Mouse (Mus musculus) gastrocnemius, adult 2 months (tissue): ENCODE measurements around the gene Abr. TPM values are rescaled to one million over a fixed set of nuclear protein-coding genes. Genes with fewer than 3 reads are reported as not detected.

Experiments used
- DNase-seq: peaks from one replicate; pipeline ENCODE4 v3.0.0; 2022
- H3K27ac ChIP-seq: fragments of 200-600 bp; 2 replicates; pipeline ENCODE4 v1.8.1; 2022; ENCODE audit warnings: mild to moderate bottlenecking
- H3K4me3 ChIP-seq: fragments of 200-600 bp; 2 replicates; pipeline ENCODE4 v1.8.1; 2022; ENCODE audit warnings: mild to moderate bottlenecking, moderate library complexity
- CTCF ChIP-seq: fragments of 200-600 bp; IDR thresholded peaks from 2 replicates; pipeline ENCODE4 v1.8.1; 2022; ENCODE audit warnings: antibody characterized with exemption, mild to moderate bottlenecking, moderate library complexity
- intact Hi-C: fragments of 180-260 bp; cut with DNase I; formaldehyde crosslinking; loops from one replicate; pipeline ENCODE4 v1.15.1; 2025
- total RNA-seq, 2 experiments: library from RNA; stranded (reverse); gene quantifications; 2 replicates each; pipeline ENCODE4 v1.2.3; 2021

Abr gene
- total RNA-seq, 2 experiments from 2014 or later: 10.2 to 19.2 TPM

- DNase-seq: peak; percentile 83
- intact Hi-C loops: no loop called here
- Histone ChIP-seq H3K4me3 (peak overlapping the region; percentile 76), H3K27ac (peak overlapping the region; percentile 83)
- peak; percentile 11; the same call in 1 of the 2 replicates for TF ChIP-seq CTCF
Observed at GRCm38 (mm10) chr11:76436864-76437437, 185.2 kb downstream of the Abr start.

GRCm38 (mm10) chr11:76436009-76436408 lies 186.1 kb downstream of the Abr start:
- peak; percentile 78 for DNase-seq
- intact Hi-C loops: no loop called here
- TF ChIP-seq CTCF: no peak
- H3K4me3 ChIP-seq: peak overlapping the region; percentile 76
- peak overlapping the region; percentile 66 for H3K27ac ChIP-seq

GRCm38 (mm10) chr11:76429966-76430631 lies 192.0 kb downstream of the Abr start:
- H3K27ac ChIP-seq: peak overlapping the region; percentile 60

GRCm38 (mm10) chr11:76429556-76429955 lies 192.6 kb downstream of the Abr start:
- Histone ChIP-seq H3K4me3 (no peak overlapping the region), H3K27ac (peak overlapping the region; percentile 60)
- peak; percentile 64 for DNase-seq
- intact Hi-C loops: no loop called here
- TF ChIP-seq CTCF: no peak

More at GRCm38 (mm10) chr11:76429966-76430631, 192.0 kb downstream of the Abr start:
- DNase-seq: no peak
- intact Hi-C loops: no loop called here
- no peak overlapping the region for H3K4me3 ChIP-seq
- no peak for TF ChIP-seq CTCF

GRCm38 (mm10) chr11:76429046-76429445 lies 193.1 kb downstream of the Abr start:
- TF ChIP-seq CTCF: peak; percentile 31; the same call in 1 of the 2 replicates
- no peak for DNase-seq
- intact Hi-C loops: no loop called here
- H3K27ac ChIP-seq: peak overlapping the region; percentile 60
- no peak overlapping the region for H3K4me3 ChIP-seq

- peak overlapping the region; percentile 60 for H3K27ac ChIP-seq
- peak; percentile 54 for DNase-seq
- intact Hi-C loops: no loop called here
- H3K4me3 ChIP-seq: no peak overlapping the region
- TF ChIP-seq CTCF: no peak
Observed at GRCm38 (mm10) chr11:76427781-76428180, 194.3 kb downstream of the Abr start.

- TF ChIP-seq CTCF: no peak
- intact Hi-C loops: no loop called here
Observed at GRCm38 (mm10) chr11:76425749-76426148, 196.4 kb downstream of the Abr start.

GRCm38 (mm10) chr11:76420896-76421295 lies 201.2 kb downstream of the Abr start:
- no peak; the same call in 1 of the 2 replicates for TF ChIP-seq CTCF
- peak; percentile 72 for DNase-seq
- Histone ChIP-seq H3K4me3 (no peak overlapping the region), H3K27ac (no peak overlapping the region)
- intact Hi-C loops: no loop called here

More at GRCm38 (mm10) chr11:76425749-76426148, 196.4 kb downstream of the Abr start:
- Histone ChIP-seq H3K4me3 (no peak overlapping the region), H3K27ac (no peak overlapping the region)
- DNase-seq: no peak

GRCm38 (mm10) chr11:76419179-76419578 lies 202.9 kb downstream of the Abr start:
- Histone ChIP-seq H3K4me3 (no peak overlapping the region), H3K27ac (no peak overlapping the region)
- peak; percentile 60 for TF ChIP-seq CTCF
- DNase-seq: peak; percentile 41
- intact Hi-C loops: loop anchor here (2.0 to 10.0 kb wide), 2 partner anchors 36 to 644 kb away; no protein-coding TSS in a partner anchor

GRCm38 (mm10) chr11:76418423-76418822 lies 203.7 kb downstream of the Abr start:
- intact Hi-C loops: loop anchor here (2.0 to 10.0 kb wide), 2 partner anchors 36 to 644 kb away; no protein-coding TSS in a partner anchor
- H3K4me3 ChIP-seq: no peak overlapping the region
- peak; percentile 40 for DNase-seq
- no peak overlapping the region for H3K27ac ChIP-seq
- TF ChIP-seq CTCF: no peak

GRCm38 (mm10) chr11:76415985-76416384 lies 206.1 kb downstream of the Abr start:
- Histone ChIP-seq H3K27ac (no peak overlapping the region), H3K4me3 (no peak overlapping the region)
- intact Hi-C loops: loop anchor here (10.0 kb wide), 1 partner anchor 641 kb away; no protein-coding TSS in a partner anchor
- no peak for TF ChIP-seq CTCF
- DNase-seq: no peak

- H3K27ac ChIP-seq: no peak overlapping the region
- no peak for TF ChIP-seq CTCF
- H3K4me3 ChIP-seq: no peak overlapping the region
- DNase-seq: peak; percentile 75
- intact Hi-C loops: loop anchor here (10.0 kb wide), 1 partner anchor 640 kb away; no protein-coding TSS in a partner anchor
Observed at GRCm38 (mm10) chr11:76415001-76415400, 207.1 kb downstream of the Abr start.

GRCm38 (mm10) chr11:76413202-76413601 lies 208.9 kb downstream of the Abr start:
- no peak overlapping the region for H3K27ac ChIP-seq
- intact Hi-C loops: loop anchor here (10.0 kb wide), 1 partner anchor 638 kb away; no protein-coding TSS in a partner anchor
- TF ChIP-seq CTCF: no peak
- no peak for DNase-seq
- no peak overlapping the region for H3K4me3 ChIP-seq
